Mouse (Mus musculus) lung, postnatal 0 days (tissue): ENCODE results near the gene Slc38a6.

Source experiments
- CTCF ChIP-seq: IDR thresholded peaks from 2 replicates; pipeline ENCODE4 v1.5.1; 2016; ENCODE audit warnings: antibody characterized with exemption, mild to moderate bottlenecking
- EP300 ChIP-seq: IDR thresholded peaks from 2 replicates; pipeline ENCODE4 v1.6.1; 2016; ENCODE audit warnings: antibody characterized with exemption, mild to moderate bottlenecking, control low read depth

GRCm38 (mm10) chr12:73402851-73403665 lies 116.5 kb downstream of the Slc38a6 start:
- no peak for TF ChIP-seq EP300
- no peak for TF ChIP-seq CTCF
